Mouse (Mus musculus) right cerebral cortex, postnatal 10 days (tissue): ENCODE measurements at regions not wholly inside any gene's neighbourhood (a gene's known extent, or its start where the extent isn't known, plus 50 kb on each side); places are given as distances from the start of the nearest gene placed in this dataset.

Source experiments
- DNase-seq, 2 experiments: peaks; one replicate each; pipeline ENCODE4 v3.0.0; 2021; ENCODE audit warnings: low spot score in 2 of 2

DNA sequence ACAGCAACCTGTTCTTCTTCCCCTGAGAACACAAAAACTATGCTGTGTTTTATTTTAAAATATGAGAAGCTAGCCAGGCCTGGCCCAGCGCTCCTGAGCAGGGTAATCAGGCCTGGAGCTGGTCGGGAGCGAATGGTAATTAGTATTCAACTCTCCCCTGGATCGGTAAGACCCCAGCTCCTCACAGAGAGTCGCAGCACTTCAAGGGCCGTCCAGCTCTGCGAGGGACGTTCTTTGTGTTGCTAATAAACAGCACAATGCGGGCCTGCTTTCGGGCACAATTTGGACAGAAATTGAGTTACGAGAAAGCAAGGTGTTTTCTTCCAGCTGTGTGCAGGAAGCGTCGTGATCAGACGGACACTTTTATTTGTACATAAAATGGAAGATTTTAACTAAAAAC lies 69.5 kb upstream of the Spaca7 start:
- no peak for DNase-seq

DNA sequence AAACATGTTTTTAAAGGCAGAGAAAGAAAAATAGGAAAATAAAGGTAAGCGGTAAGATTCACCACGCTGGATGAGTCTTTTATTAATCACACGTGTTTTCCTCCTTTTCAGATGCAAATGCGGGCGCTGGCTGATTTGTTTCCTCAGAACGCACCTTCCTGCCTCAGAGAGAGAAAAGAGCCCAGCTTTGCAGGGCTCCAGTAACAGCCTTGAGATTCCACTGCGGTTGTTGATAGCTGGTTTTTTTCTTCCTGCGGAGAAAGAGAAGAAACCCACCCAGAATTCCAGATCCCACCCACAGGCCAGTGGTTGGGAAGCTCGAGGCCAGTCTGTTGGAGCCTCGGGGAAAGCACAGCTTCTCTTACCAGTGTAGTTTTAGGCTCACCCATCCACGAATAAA lies 68.6 kb upstream of the Spaca7 start:
- no peak for DNase-seq

DNA sequence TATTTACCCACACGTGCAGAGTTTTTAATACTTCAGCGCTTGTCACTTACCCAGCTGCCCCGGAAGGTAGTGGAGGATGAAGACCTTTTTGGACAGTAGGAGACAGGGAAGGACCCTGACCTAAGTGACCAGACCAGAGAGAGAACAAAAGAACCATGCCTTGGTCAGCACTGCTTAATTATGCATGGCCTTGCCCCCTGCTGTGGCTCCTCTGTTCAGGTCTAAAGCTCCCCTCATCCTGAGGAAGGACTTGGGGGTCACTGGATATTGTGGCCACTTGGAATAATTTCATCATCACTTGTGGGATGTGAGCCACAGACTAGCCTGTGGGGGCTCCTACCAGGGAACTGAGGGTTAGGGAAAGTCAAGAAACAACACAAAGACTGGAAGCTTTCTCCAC lies 68.1 kb upstream of the Spaca7 start:
- no peak for DNase-seq

DNA sequence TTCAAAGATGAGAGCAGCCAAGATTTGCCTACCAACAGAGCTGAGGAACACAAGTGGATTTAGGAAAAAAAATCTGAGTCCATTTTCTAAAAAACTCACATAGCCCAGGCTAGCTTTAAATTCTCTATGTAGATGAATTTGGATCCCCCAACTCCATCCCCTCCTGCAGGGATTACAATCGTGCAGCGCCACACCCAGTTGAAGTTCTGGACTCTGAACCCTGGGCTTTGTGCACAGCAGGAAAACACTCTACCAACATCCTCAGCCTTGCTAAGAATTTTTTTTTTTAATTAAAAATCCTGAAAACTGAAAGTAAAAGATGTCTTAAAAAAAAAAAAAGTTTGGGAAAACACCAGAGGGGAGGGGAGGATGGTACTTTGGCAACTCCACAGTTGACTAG lies 62.6 kb upstream of the Spaca7 start:
- DNase-seq, result no peak

DNA sequence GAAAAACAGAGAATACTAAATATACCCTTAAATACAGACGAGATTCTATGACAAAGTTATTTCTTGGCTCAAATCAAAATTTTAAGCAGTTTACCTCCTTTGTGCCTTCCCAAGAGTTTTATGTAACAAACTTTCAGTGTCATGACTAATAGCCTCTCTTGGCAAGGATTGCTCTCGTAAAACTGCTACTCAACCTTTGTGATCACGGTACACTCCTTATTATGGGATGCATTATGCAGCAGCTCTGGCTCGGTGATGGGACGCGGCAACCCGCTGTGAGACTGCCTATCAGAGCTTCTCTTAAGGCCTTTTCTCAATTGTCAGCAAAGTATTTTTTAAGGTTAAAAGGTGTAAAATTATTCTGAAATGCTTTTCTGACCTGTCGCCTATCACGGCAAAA lies 59.8 kb upstream of the Spaca7 start:
- DNase-seq, result no peak

DNA sequence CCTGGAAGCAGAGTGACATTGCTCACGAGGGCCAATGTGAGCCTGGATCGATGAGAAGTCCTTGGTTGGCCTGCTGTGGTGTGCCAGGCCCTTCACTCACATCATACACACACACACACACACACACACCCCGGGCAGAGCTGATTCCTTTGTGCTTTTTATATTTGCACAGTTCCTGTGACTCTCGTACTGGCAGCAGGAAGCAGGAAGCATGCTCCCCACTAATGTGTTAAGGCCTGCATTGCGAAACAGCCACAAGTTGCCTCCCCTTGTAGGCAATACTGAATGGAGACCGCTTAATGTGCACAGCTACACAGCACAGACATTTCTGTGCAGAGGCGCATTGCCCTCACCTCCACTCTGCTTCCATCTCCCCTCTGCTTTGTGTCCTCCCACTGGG lies 58.7 kb upstream of the Spaca7 start:
- DNase-seq, result no peak

DNA sequence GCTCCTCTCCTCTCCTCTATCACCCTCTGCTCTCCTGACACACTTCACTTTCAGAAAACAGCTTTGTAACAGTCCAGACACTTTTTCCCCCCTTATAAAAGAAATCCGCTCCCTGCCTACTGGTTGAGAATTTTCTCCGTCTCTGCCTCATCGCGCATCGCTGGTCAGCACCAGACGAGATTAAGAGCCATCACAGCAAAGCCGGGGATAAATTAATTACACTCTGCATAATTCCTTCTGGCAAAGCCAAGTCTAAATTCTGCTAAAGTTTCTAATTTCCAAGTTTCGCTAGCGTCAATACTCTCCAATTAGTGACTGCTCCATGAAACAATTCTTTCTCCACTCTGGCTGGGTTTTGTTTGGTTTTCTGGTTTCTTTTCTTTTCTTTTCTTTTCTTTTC lies 51.2 kb upstream of the Spaca7 start:
- DNase-seq, result no peak
